Mouse (Mus musculus) kidney, adult 9 months (tissue): ENCODE measurements around the gene Mical1.

Source experiments
- DNase-seq: peaks from one replicate; pipeline ENCODE4 v3.0.0; 2022

The Mical1 gene

DNA sequence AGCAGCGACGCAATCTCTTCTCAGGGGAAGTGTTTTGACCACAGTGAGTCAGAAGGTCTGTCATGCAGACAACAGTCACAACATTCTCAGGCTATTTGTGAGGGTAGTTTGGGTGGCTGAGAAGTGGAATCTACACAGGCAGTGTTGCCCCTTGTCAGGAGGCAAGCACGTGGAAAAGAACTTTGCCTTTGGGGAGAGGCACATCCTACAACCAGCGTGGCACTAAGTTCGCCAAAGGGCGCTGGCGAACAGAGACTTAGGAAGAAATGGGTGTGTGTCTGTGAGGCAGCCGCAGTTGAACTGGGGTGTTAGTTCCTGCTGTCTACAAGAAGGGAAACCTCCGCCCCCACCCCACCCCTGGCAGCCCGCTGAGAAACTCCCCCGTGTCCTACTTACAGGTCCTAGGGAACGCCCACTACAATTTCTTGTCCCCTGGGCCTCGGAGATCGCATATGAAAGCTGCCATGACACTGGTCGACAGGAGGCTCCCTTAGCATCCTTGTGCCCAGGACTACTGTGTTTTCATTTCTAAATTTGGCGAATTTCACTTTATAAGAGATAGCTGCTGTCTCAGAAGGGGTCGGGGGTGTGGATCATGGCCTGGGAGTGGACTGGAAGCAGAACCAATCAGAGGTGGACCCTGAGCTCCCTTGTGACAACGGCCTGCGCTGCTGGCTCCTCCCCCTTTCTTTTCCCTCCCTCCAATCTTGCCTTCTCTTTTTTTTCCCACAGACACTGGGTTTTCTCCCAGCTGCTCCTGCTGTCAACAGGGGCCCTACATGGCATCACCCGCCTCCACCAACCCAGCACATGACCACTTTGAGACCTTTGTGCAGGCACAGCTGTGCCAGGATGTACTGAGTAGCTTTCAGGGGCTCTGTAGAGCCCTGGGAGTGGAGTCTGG is 1.4 kb downstream of the Mical1 start:
- peak; percentile 59 for DNase-seq

DNA sequence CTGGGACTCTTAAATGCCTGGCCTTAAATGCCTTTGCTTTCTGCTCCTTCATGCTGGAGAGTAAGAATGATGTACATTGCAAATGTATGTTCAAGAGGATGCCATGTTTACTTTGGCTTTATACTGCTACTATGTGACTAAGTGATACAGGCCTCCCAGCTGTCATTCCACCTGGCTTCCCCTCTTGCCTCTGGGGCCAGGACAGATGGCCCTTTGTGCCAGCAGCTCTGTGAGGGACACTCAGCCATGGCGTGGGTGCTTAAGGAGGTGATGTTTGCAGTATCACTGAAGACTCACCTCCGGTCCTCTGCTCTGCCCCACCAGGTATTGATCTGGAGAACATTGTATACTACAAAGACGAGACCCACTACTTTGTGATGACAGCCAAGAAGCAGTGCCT is 3.8 kb downstream of the Mical1 start:
- DNase-seq: no peak

DNA sequence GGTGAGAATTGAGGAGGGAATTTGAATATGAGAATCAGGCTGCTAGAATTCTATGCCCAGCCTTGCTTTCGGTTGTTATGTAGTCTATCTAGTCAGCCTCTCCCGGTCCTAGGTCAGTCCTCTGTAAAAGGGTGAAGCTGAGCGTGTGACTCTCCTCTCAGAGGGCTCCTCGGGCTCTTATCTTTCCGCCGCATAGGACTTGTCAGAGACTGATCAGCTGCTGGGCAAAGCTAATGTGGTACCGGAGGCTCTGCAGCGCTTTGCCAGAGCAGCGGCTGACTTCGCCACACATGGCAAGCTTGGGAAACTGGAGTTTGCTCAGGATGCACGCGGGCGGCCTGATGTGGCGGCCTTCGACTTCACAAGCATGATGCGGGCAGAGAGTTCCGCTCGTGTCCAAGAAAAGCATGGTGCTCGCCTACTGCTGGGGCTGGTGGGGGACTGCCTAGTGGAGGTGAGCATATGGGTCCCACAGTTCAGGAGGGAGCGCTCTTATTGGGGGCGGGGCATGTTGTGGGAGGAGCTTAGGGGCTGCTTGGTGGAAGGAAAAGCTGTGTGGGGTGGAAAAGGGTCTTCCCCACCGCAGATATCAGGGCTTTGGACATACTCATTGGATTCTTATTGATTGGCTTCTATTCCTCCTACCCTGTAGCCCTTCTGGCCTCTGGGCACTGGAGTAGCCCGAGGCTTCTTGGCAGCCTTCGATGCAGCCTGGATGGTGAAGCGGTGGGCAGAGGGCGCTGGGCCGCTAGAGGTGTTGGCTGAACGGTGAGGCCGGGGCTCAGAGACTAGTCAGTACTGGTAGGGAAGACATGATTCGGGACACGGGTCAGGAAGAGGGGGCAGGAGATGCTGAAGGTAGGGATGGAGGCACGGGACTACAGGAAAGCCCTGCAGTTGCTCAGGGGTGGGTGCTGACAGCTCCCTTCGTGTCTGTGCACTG is 5.1 kb downstream of the Mical1 start:
- DNase-seq: no peak

DNA sequence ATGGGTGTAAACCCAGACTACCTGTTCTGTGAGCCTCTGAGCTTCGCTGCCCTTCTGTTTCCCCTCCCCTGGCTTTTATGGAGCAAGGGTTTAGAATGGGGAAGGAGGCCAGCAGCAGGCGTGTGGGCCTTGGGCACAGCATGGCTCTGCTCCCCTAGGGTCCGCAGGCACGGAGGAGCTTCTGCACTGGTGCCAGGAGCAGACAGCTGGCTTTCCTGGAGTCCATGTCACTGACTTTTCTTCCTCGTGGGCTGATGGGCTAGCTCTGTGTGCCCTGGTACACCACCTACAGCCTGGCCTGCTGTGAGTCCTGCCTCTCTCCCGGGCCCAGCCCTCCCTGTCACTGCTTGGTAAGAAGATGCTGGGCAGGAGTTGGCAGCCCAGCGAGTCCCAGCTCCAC is 6.3 kb downstream of the Mical1 start:
- DNase-seq: no peak

DNA sequence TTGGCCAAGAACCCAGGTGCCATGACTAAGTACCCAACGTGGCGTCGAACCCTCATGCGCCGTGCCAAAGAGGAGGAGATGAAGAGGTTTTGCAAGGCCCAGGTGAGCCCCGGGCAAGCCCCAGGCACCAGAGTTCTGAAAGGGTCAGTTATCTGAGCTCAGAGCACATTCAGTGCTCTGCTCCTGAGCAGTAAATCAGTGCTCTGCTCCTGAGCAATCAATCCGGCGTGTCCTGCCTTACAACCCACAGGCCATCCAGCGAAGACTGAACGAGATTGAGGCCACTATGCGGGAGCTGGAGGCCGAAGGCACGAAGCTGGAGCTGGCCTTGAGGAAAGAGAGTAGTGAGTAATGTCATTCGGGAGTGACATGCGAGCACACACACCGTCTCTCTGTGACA is 9.7 kb downstream of the Mical1 start:
- no peak for DNase-seq

DNA sequence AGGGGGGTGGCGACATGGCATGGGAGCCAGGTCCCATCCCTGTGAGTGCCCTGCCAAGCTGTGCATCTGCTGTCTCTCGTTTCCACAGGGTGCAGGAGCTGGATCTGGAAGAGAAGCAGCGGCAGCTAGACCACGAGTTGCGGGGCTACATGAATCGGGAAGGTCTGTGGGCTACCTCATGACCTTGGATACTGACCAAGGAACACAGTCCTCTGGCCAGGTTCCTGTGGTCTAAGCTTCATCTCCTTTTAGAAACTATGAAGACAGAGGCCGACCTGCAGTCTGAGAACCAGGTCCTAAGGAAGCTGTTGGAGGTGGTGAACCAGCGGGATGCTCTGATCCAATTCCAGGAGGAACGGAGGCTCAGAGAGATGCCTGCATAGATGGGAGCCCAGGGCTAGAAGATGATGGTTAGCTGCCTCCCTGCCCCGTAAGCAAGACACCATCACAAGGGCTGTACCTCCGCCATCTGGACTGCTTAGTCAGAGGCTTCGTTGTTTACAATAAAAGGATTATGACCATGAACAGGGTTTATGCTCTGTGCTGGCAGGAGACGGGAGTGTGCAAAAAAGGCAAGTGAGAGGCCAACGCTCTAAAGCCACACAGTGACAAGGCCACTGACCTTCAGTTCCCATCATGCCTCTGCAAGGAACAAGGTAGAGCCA is 10.5 kb downstream of the Mical1 start:
- DNase-seq: no peak

DNA sequence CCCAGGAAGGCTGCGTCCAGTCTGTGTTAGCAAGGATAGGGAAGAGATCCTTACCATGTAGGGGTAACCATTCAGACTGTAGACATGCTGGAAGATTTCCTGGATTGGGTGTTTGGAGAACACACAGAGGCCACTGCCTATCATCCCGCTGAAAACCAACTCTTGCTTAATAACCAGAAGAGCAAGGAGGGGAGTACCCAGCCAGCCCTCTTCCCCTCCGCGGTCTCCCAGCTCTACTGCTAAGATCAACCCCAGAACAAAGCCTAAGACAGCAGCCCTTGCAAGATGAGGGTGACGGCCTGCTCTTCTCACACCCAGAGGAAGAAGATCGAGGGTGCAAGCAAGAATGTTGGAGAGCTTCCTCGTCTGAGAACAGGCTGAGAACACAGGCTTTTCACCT is 12.8 kb downstream of the Mical1 start:
- DNase-seq: no peak

DNA sequence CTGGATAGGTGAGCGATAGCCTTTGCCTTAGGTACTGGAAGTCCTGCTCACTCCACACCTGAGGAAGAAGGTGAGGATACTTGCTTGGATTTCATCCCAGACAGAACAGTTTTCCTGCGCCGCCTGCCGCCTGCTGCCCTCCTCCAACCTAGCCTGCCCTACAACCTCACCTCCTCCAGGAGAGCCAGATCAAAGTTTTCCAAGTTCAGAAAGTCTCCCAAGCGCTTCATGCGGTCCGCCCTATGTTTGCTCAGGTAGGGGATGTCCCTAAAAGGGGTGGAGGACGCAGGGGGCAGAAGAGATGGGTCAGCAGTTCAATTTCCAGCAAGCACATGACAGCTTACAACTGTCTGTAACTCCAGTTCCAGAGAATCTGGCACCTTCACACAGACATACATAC is 13.2 kb downstream of the Mical1 start:
- peak; percentile 73 for DNase-seq

DNA sequence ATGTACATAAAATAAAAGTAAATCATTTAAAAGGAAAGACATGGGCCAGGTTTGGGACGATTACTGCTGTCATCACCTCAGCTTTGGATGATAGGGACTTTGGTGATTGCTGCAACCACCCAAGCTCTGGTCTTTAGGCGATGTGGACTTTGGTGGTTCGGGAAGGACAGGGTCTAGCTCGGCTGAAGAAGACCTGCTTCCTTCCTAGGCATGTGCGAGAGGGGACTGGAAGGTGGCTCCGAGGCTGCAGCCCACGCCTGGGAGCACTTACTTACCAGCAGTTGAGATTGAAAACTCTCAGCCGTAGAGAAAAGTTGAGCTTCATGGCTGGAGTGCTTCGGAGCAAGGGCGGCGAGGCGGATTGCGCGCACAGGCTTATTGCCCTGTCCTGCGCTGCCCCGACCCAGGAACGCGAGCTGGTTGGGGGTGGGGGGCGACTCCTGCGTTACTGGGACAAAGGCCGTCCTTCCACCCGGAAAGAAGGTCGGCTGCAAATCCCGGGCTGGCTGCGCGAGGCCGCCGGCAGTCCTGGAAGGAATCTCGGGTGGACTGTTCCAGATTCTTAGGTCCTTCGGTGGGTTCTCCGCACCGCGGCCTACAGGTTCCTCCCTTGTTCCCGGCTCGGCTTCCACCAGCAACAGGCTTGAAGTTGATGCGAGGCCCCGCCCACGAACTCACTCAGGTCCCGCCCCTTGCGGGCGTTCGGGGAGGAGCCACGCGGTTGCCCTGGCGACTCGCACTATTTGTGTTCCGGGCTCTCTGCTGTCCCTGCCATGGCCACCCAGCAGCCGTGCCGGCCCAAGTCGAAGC is 13.8 kb downstream of the Mical1 start, which contains the start of the genes Smpd2 and Ppil6:
Gene Smpd2, minus strand, starts transcription at position 662 of the 810 bp plus-strand sequence.
Gene Ppil6, plus strand, starts transcription at position 732 of the 810 bp plus-strand sequence.
- DNase-seq: peak; percentile 98

DNA sequence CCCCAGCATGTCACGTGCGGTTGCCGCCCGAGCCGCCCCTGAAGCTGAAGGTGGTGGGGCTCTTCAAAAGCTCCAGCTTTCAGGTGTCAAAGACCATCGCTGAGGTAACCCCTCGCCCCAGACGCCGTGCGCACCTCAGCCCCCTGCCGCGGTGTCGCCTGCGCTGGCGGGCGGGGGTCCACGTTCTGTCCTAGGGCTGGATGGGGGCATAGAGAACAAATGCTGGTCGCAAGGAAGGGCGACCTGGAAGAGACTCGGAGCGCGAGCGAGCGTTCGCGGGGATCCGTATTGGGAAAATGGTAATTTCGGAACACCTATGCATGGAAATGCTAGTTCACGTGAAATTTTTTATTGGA is 14.4 kb downstream of the Mical1 start:
- DNase-seq: no peak

DNA sequence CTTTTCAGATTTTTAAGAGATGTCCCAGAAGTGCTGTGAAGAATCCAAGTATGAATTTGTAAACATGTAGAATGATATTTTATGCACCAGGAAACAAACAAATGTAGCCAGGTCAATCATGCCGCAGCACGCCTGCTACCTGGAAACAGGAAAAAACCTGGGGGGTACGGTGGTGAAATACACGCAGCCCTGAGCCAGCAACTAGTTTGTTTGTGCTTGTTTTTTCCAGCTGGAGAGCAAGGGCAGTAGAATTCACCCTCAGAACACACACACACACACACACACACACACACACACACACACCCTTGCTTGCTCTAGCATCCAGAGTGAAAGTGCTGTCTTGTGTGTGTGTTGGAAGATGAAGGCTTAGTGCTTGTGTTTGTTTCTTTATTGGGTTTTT is 15.0 kb downstream of the Mical1 start:
- DNase-seq: peak; percentile 49

DNA sequence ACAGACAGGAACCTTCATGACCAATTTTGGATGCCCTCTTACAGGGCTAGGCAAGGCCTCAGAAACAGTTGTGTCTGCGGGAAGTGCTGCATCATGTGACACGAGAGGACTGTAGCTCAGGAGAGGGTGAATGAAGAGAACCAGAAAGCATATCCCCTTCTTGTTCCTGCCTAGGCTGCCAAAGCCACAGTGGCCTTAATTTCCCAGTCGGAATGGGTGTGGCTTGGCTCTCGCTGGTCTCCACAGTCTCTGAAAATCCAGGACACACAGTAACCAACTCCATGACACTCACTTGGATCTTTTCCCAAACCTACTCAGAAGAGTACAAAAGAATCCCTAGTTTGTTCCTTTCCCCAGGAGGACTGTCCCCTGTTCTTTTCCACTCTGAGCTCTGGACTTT is 24.8 kb downstream of the Mical1 start:
- DNase-seq: peak; percentile 93

DNA sequence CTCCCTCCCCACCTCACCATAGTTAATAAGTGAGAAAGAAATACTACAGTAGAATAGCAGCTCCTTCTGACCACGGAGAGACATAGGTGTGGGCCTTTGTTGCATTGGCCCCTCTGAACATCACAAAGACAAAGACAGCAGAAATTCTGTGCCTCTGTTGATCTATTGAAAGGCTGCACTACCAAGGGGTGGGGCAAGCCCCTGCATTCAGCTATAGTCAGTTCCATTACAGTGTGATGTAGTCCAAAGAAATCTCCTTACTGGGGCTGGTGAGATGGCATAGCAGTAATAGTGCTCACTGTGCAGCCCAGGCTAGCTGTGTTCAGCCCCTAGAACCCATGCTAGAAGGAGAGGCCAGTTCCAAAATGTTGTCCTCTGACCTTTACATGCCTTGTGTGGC is 28.9 kb downstream of the Mical1 start:
- no peak for DNase-seq

DNA sequence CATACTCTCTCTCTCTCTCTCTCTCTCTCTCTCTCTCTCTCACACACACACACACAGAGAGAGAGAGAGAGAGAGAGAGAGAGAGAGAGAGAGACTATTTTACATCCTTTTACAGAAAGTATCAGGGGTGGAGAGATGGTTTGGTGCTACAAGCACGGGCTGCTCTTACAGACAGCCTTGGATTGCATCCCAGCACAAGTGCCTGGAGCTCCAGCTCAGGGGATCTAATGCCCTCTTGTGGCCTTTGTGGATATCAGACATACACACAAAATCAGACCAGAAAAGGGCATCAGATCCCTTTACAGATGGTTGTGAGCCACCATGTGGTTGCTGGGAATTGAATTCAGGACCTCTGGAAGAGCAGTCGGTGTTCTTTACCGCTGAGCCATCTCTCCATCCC is 29.3 kb downstream of the Mical1 start:
- DNase-seq: peak; percentile 84

DNA sequence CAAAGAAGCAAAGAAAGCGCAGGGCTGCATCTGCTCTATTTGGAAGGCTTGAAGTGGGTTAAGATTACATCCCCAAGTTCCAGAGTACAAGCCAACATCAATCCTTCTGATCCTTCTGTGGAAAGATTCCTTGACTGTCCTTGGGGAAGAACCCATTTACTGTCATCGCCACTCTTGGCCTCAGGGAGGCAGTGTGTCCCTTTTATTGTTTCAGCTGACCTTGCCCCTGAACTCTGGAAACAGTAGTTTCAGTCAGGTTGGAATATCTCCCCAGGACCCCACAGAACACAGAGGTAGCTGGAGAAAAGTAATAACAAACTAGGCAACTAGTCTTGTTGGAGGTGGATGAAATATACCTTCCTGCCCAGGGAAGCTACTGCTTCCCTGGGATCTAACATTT is 33.0 kb downstream of the Mical1 start:
- DNase-seq: peak; percentile 39

DNA sequence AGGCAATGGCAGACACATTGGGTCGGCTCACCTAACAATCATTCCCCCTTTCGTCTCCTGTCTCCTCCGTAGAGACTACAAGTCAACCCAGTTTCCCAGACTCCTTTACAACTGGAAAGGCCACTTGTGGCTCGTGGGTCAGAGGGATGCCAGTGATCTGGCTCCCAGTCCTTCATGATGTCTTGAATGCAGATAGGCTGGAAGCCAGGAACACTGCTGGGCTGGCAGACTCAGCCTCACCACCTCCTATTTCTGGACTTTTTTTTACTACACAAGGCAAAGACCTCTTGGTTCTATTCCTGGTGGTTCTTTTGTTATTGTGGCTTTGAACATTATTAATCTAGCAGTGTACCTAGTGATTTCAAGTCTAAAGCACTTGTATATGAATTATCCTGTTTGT is 38.2 kb downstream of the Mical1 start:
- no peak for DNase-seq

DNA sequence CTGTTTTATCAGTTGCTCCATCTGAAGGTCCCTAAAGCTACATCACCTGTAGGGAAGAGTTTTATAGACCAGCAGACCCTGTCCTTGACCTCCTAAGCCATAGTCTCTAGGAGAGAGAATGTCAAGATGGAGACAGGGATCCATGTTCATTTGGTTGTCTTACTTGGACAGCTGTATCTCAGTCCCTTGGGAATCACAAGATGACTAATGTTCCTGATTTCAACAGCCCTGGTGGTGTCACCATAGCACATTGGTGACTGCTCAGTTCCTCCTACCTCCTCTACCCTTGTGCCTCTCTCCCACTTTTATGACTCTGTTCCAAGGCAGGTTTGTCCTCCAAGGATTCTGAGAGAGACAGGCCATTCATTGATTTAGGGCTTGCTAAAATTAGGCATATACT is 38.8 kb downstream of the Mical1 start:
- DNase-seq: no peak

DNA sequence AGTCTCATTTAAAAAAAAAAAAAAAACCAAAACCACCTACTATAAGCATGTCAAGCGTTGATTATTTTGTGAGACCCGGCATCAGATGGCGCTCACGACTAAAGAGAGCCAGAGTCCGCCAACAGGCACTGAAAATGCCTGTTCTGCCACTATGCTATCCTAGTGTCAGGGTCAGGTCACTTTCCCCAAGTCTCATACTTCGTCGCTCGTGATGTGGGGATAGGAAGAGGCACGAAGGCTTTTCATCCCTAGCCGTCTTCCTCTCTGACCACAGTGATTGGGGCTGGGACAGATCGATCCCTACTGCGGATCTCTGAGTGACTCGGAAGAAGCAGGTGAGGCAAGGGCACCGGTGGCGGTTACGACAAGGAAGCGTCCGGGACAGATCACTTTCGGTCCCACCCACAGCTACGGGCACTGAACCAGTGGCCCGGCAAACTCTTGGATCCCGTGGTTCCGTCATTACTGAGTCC is 42.4 kb downstream of the Mical1 start:
- DNase-seq: peak; percentile 89

DNA sequence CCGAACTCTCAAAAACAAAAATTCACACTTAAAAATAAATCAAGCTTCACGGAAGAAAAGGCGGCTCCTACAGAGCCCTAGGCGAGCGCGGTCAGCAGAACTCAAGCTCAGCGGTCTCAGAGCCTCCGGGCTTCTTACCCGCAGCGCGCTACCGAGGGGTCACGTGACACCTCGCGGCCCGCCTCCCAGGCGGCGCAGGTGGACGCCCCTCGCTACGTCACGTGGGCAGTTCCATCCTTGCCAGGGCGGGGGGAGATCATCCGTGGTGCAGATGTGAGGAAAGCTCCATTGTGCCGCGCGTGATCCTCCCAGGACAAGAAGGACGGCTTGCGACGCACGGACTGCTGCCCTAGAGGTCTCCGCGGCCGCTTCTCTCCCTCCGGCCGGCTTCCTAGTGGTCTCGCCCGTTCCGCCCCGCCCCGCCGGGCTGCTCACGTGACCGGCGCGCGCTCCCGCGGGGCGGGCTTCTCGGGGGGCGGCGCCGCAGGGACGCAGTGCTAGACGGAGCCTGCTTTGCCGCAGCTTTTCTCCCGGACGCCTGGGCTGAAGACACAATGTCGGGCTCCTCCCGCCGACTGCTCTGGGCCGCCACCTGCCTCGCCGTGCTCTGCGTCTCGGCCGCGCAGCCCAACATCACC is 43.0 kb downstream of the Mical1 start, which contains the start of gene Cd164:
Gene Cd164, plus strand, starts transcription at position 434 of the 638 bp plus-strand sequence.
- peak; percentile 96 for DNase-seq

DNA sequence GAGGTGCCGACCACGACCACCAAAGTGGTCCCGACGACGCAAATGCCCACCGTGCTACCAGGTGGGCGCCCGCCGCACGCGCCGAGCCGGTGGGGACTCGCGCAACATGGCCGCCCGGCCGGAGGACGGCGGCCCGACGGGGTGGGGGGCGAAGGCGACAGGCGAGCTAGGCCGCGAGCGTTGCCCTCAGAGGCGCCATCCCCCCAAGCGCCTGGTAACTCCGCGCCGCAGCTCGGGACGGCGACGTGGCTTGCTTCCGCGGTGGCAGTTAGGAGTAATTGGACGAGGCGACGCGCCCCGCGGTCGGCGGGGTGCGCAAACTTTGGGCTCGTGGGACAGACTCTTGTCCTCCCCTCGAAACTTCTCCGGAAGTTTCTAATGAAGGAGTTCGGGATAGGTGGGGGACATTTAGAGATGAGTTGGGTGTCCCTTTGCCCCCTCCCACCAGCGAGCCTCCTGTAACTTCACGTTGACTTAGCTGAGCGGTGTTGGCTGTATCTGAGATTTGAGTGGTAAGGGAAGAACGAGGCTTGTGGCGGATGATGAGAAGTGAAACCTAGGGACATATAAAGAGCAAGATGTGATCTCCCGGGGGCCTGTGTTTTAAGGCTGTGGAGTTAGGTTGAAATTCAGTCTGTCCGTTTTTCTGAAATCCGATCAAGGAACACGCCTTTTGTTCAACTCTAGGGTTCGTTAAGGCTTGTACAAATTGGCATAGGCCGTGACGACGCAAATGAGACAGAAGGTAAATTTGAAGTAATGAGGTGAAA is 43.7 kb downstream of the Mical1 start:
- DNase-seq: peak; percentile 57

DNA sequence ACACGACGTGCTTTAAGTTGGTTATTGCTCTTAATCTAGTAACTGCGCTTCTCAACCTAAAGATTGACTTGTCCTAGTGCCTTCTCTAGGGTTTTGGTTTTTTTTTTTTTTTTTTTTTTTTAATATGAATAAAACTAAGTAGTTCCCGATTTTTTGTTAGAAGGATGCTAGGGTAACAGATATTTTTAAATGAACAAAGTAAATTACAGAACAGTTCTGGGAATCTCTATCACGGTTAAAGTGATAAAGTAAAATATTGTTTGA is 44.2 kb downstream of the Mical1 start:
- DNase-seq: no peak
